Mouse (Mus musculus) heart, adult 2 months (tissue): ENCODE measurements around the gene Arrb1.

Source experiments
- CTCF ChIP-seq: fragments of 200-600 bp; IDR thresholded peaks from 2 replicates; pipeline ENCODE4 v1.8.1; 2022; ENCODE audit warnings: antibody characterized with exemption, mild to moderate bottlenecking, moderate library complexity
- EP300 ChIP-seq: fragments of 200-500 bp; IDR thresholded peaks from 2 replicates; pipeline ENCODE4 v1.6.1; 2011; ENCODE audit warnings: low read depth, low read length, control low read depth; ENCODE audit not compliant: insufficient read depth
- POLR2A ChIP-seq: fragments of 200-500 bp; IDR thresholded peaks from 2 replicates; pipeline ENCODE4 v1.6.1; 2011; ENCODE audit warnings: mild to moderate bottlenecking, low read depth, low read length, control low read depth; ENCODE audit not compliant: insufficient read depth

GRCm38 (mm10) chr7:99605058-99605457 lies 69.8 kb downstream of the Arrb1 start:
- TF ChIP-seq EP300 (no peak), CTCF (no peak), POLR2A (no peak)
